Mouse (Mus musculus): ENCODE measurements around the gene Prss57.

Prss57 gene

DNA sequence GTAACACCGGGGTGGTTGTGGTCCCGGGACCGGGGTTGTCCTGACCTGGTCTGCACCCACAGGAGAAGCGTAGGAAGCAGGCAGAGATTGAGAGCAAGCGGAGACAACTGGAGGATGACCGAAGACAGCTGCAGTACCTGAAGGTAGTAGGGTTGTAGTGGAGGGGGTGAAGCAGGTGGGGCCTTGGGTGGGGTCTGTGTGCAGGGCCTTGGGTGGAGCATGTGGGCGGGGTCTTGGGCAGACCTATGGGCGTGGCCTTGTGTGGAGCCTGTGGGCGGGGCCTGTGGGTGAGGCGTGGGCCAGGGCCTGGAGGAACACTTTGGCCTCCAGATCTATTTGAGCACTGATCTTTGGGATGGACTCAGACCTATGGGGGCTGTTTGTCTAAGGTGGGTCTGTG, 16.2 kb upstream of the Prss57 start:
- peak; percentile 56 to 62 for DNase-seq

DNA sequence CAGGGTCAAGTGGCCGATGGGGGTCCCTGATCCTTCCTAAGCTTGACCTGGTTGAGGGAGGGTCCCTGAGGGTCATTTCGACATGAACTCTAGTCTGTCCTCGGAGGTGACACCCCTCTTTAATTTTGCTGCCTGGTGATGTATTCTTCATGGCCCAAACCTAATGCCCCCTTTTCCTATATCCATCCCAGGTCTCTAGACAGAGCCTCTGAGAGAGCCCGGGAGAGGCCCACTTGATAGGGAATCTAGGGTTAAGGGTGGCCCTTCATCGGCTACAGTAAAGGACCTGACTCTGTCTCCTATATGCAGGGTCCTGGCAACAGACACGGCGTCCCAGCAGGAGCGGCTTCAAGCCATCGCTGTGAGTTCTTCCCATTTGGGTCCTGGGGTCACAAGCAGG, 15.6 kb upstream of the Prss57 start:
- DNase-seq: no peak

- peak; percentile 70 to 80 for DNase-seq
These were observed 14.9 kb upstream of the Prss57 start for GRCm38 (mm10) chr10:79805636-79806035.

GRCm38 (mm10) chr10:79803716-79804323, 13.1 kb upstream of the Prss57 start:
- peak; percentile 80 to 82 for DNase-seq

DNA sequence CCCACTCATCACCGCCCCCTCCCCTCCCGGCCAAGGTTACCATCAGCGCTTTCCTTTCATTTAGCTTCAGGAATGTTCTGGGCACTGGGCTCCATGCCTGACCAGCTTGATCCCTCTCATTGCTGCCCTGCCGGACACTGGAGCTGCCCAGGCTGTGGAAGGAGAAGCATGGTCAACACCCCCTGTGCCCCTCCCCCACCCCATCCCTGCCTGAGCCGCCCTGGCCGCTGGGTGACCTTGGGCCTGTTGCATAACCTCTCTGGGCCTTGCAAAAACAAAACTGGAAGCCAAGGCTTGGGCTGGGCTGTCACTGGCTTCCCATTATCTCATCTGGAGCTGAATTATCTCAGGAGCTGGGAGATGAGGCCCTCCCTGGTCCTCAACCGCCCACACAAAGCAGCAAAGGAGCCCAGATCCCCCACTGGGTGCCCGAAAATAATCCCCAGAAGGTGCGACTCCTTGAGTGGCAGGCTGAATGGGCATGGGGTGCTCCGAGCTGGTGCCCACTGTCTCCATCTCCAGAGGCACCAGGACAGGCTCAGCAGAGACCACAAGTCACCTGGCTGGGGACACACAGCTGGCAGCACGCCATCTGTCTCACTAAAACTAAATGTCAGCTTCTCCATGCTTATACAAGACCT, 11.7 kb upstream of the Prss57 start:
- peak; percentile 72 to 85 for DNase-seq

DNA sequence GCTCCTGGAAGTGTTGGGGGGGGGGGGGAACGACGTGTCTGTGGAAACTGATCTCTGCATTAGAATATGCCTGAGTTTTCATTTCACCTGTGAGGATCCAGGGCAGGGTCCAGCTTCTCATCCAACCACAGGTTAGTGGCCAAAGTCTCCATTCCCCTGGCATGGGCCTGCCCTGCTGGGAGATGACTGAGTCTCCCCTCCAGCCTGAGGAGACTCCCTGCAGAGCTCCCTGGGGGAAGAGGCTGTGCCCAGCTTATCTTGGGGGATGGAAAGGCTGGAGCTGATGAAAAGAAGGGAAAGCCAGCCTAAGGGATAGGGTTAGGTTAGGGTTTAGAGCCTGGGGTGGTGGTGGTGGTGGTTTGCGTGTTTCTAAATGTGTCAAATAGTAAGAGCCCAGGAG, 11.1 kb upstream of the Prss57 start:
- DNase-seq: peak in 1 of 2 experiments; percentile 67

DNA sequence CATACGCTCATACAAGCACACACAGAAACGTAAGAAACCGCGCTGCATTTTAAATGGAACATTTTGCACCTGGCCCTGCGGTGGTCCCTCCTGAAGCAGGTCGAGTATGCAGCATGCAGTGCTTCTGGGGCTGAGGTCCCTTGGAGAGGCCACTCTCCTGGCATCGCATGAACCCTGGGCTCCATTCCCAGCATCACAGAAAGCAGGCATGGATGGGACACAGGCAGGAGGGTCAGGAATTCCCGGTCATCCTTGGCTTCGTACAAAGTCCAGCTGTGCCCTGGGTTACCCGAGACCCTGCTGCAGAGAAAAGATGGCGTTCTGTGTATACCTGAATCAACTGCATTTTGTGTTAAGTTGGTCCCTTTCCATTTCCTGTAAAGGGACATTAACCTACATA, 9.7 kb upstream of the Prss57 start:
- DNase-seq: no peak

DNA sequence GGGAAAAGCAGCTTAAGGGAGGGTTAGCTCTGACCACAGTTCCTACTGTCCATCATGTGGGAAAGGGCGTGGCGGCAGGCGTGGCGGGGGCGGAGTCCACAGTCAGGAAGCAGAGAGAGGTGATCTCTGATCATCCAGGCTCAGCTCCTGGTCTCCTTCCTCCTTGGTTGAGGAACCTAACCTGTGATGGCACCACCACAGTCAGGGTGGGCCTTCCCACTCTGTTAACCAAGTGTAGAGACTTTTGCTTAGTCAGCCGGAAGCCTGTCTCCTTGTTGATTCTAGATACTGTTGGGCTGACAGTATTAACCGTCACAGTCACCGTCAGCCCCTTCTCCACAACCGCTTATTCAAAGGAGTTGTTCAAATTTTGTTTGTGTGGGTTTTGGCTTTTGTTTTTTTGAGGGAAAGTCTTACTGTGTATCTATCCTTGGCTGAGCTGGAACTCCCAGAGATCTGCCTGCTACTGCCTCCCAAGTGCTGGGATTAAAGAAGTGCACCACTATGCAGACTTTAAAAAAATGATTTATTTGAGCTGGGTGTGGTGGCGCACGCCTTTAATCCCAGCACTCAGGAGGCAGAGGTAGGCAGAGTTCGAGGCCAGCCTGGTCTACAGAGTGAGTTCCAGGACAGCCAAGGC, 7.6 kb upstream of the Prss57 start:
- DNase-seq: peak in 1 of 2 experiments; percentile 71

GRCm38 (mm10) chr10:79797326-79797725, 6.6 kb upstream of the Prss57 start:
- DNase-seq: peak in 1 of 2 experiments; percentile 60

- DNase-seq: no peak
These were observed 5.1 kb upstream of the Prss57 start for GRCm38 (mm10) chr10:79795905-79796304.

DNA sequence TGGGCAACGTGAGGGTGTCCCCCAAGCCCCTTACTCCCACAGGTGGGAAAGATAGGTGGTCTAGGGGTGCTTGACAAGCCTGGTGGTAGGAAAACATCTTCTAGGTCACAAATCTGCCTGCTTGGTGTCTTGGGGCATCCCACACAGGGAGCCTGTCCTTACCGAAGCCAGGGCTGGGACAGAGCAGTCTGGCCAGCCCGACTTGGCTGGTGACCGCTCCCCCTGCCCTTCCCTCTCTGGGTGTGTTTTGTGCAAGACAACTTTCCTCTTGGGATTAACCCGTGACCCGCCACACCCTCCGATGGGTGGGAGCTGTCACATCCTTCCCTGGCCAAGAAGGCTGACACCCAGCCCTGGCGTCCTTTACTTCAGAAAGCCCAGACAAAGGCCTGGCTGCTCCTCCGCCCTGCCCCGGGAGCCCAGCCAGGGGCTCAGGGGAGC, 3.8 kb upstream of the Prss57 start:
- peak; percentile 76 to 86 for DNase-seq

- peak in 1 of 2 experiments; percentile 67 for DNase-seq
These were observed 3.2 kb upstream of the Prss57 start for GRCm38 (mm10) chr10:79793738-79794490.

GRCm38 (mm10) chr10:79793051-79793737, 2.4 kb upstream of the Prss57 start, which contains the start of gene Palm:
Gene Palm, plus strand, starts transcription at chr10:79793572.
- peak; percentile 90 to 92 for DNase-seq

GRCm38 (mm10) chr10:79792339-79793040, 1.7 kb upstream of the Prss57 start:
- no peak for DNase-seq

GRCm38 (mm10) chr10:79789581-79789980, 1.2 kb downstream of the Prss57 start:
- DNase-seq: no peak

GRCm38 (mm10) chr10:79788386-79789158, 2.2 kb downstream of the Prss57 start:
- peak; percentile 90 to 92 for DNase-seq

DNA sequence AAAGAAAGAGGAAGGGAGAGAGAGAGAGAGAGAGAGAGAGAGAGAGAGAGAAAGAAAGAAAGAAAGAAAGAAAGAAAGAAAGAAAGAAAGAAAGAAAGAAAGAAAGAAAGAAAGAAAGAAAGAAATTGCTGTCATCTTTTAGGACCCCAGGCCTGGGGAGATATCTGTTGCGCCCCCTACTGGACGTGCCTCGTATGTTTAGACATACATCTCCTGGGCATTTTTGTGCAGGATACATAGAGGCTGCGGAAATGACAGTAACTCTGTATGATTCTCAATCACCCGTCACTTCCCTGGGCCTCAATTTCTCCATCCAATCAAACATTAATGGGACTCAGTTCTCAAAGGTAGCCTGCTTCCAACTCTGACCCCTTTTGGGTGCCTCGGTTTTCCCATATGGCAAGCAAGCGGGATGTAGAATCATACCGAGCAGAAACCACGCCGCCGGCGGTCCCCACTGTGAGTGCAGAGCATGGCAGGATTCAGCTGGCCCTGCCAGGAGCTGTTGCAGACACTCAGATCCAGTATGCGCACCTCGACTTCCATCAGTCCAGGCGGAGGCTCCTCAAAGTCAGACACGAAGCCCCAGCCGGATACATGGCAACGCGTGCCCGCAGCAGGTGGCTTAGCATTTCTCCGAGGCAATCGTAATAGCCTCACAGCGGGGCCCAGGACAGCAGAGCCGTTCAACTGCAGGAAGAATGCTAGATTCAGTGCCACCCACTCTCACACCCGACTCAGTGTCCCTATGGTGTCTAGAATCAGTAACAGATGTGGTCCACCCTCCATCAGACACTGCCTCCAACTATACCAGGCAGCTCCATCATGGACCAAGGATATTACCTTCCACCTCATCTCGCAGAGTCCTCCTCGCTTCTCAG, 6.6 kb downstream of the Prss57 start:
- peak; percentile 73 to 78 for DNase-seq

- peak; percentile 58 to 65 for DNase-seq
These were observed 7.7 kb downstream of the Prss57 start for GRCm38 (mm10) chr10:79783050-79783449.

DNA sequence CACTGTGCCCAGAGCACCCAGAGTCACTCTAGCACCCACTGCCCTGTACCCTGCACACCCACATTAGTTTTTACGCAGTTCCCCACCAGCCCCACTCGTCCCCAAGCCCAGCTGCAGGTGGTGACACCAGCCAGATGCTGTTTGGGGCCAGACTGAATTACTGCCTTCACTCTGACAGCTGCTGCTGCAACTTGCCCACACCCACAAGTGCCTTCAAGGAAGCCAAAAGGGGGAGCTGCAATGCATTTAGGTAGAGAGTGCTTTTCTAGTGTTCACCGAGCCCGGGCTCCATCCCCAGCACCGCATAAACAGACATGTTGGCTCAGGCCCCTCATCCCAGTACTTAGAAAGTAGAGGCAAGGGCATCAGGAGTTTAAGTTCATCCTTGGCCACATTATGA, 8.8 kb downstream of the Prss57 start:
- no peak for DNase-seq

DNA sequence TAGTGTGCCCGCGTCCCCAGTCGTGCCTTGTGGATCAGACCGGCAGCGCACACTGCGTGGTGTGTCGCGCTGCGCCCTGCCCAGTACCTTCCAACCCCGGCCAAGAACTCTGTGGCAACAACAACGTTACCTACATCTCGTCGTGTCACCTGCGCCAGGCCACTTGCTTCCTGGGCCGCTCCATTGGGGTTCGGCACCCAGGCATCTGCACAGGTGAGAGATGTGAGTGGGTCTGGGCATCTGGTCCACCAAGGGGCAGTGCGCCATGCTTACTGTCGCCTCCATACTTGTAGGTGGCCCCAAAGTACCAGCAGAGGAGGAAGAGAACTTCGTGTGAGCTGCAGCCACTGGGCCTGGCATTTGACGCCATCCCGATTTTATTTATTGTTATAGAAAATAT, 9.6 kb downstream of the Prss57 start:
- no peak for DNase-seq

Data from kidney, postnatal 4 days (tissue).